Mouse (Mus musculus) neural tube, embryonic 11.5 days (tissue): ENCODE data around the gene Tnfrsf17. TPM values are rescaled to one million over a fixed set of nuclear protein-coding genes. Genes with fewer than 3 reads are reported as not detected.

ENCODE experiments used
- ATAC-seq: fragments of 200-750 bp; cut with Nextera tagmentation; 2 replicates; pipeline ENCODE4 v1.8.0; 2017; ENCODE audit warnings: moderate number of reproducible peaks, mild to moderate bottlenecking, moderate TSS enrichment, moderate library complexity; ENCODE audit not compliant: insufficient read depth, low FRiP score, low TSS enrichment
- DNase-seq: peaks from one replicate; pipeline ENCODE4 v3.0.0-alpha.2; 2015; ENCODE audit warnings: low spot score
- H3K27ac ChIP-seq: fragments of 300-500 bp; sonication (generic); 2 replicates; pipeline ENCODE4 v1.5.1; 2014; ENCODE audit warnings: low read depth, mild to moderate bottlenecking, low read length
- H3K27me3 ChIP-seq: fragments of 300-500 bp; sonication (generic); 2 replicates; pipeline ENCODE4 v1.6.1; 2014; ENCODE audit warnings: mild to moderate bottlenecking, low read length, mixed read lengths; ENCODE audit not compliant: control insufficient read depth, insufficient read depth
- H3K36me3 ChIP-seq: fragments of 300-500 bp; sonication (generic); 2 replicates; pipeline ENCODE4 v1.6.1; 2014; ENCODE audit warnings: mild to moderate bottlenecking, low read length, moderate library complexity, mixed read lengths; ENCODE audit not compliant: control insufficient read depth, insufficient read depth
- H3K4me1 ChIP-seq: fragments of 300-500 bp; sonication (generic); 2 replicates; pipeline ENCODE4 v1.6.1; 2014; ENCODE audit warnings: low read length, mixed read lengths; ENCODE audit not compliant: control insufficient read depth, insufficient read depth
- H3K4me2 ChIP-seq: fragments of 300-500 bp; sonication (generic); 2 replicates; pipeline ENCODE4 v1.6.1; 2014; ENCODE audit warnings: low read depth, mild to moderate bottlenecking, moderate library complexity
- H3K4me3 ChIP-seq: fragments of 300-500 bp; sonication (generic); 2 replicates; pipeline ENCODE4 v1.5.1; 2014; ENCODE audit warnings: low read depth, low read length
- H3K9ac ChIP-seq: fragments of 300-500 bp; sonication (generic); 2 replicates; pipeline ENCODE4 v1.6.1; 2014; ENCODE audit warnings: mild to moderate bottlenecking, low read length
- H3K9me3 ChIP-seq: fragments of 300-500 bp; sonication (generic); 2 replicates; pipeline ENCODE4 v1.6.1; 2016; ENCODE audit warnings: low read length; ENCODE audit not compliant: control insufficient read depth
- WGBS: fragments of 180-500 bp; shearing (Covaris S2); extraction: QIAGEN DNeasy Blood & Tissue Kit; methylation state at CpG from one replicate; pipeline ENCODE4 v1.1.7; 2014; 5-methylcytosine and 5-hydroxymethylcytosine counted together
- polyA plus RNA-seq: library from polyadenylated mRNA; unstranded; fragments of >200 nt; fragmentation: Nextera tagmentation; extraction: Ambion mirVana; gene quantifications from 2 replicates; pipeline ENCODE4 v1.2.1, GENCODE M21; 2014

Tnfrsf17 gene
- polyA plus RNA-seq = not detected in 2 replicates

DNA sequence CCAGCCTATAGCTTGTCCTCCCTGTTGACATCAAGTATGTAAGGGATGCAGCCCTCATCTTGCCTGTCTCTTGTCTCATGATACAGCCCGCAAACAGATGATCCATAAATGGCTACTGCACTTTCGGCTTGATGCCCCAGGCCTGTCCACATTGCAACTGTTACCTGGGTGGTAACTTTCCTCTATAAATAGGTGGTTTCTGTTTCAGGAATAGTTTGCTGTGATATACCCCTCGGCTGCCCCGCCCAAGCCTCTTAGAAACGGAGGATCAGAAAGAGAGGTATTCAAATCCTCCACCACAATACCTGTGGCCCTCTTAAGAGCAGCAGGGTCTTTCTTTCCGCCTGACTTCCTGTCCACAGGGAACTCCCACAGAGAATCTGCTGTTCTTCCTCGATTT lies at the start of gene Tnfrsf17:
Gene Tnfrsf17, plus strand, starts transcription at position 301 of the 400 bp plus-strand sequence.
- WGBS = 78% methylated on average over 7 of the region's 7 CpGs
- H3K36me3 ChIP-seq = no peaks in the 10 kb centered on the region
- no peak within 1 kb of the TSS for H3K4me3 ChIP-seq
- H3K27me3 ChIP-seq = no peaks in the 10 kb centered on the region
- H3K27ac ChIP-seq = no peak within 1 kb of the TSS
- H3K9ac ChIP-seq = no peak within 1 kb of the TSS
- no peak within 1 kb of the TSS for H3K4me2 ChIP-seq
- DNase-seq = no peak
- H3K4me1 ChIP-seq = no peaks in the 10 kb centered on the region
- ATAC-seq = no peak
- H3K9me3 ChIP-seq = no peaks in the 10 kb centered on the region

DNA sequence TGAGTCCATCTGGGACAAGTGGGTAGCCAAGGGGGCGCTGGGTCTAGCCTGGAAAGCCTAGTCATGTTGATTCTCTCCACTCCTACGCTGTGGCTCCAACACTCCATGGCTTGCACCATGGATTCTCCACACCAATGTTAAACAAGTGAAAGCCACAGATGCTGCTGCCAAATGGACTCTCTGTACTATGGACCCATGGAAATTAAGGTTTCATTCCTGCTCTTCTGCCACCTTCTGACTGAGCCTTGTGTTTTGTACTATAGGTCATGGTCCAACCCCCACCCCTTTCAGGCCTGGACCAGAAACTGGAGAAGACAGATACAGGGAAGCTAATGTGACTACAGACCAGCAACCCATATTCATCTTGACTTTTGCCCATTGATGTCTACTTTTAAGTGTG lies 47.1 kb upstream of the Tnfrsf17 start:
- no peak overlapping the region for H3K4me2 ChIP-seq
- no peak overlapping the region for H3K9ac ChIP-seq
- no peaks in the 10 kb centered on the region for H3K36me3 ChIP-seq
- 84% methylated on average over 2 of the region's 2 CpGs for WGBS
- no peak overlapping the region for H3K27ac ChIP-seq
- DNase-seq (no peak), ATAC-seq (no peak)
- no peaks in the 10 kb centered on the region for H3K9me3 ChIP-seq
- H3K4me3 ChIP-seq = no peak overlapping the region
- no peaks in the 10 kb centered on the region for H3K27me3 ChIP-seq
- H3K4me1 ChIP-seq = no peaks in the 10 kb centered on the region

DNA sequence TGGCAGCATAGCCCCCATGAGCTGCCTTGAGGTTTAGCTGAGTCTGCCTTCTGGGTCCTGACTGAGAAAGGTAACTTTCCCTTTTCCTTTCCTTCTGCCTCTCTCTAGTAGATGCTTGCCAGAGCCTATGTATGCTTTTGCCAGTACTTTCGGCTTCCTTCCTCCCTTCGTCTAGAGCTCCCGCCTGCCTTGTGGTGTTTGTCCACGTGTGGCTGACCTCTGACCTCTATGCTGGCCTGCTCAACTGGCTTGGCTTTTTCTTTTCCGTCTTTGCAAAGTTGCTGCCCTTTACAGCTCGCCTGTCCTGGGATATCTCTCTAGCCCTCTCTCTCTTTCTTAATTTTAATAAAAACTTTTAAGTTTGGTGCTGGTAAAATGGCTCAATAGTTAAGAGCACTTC lies 43.8 kb upstream of the Tnfrsf17 start:
- ATAC-seq = no peak
- Histone ChIP-seq H3K4me3 (no peak overlapping the region), H3K27me3 (no peaks in the 10 kb centered on the region), H3K4me1 (no peaks in the 10 kb centered on the region), H3K9me3 (no peaks in the 10 kb centered on the region), H3K27ac (no peak overlapping the region), H3K9ac (no peak overlapping the region), H3K36me3 (no peaks in the 10 kb centered on the region), H3K4me2 (no peak overlapping the region)
- 50% methylated on average over 6 of the region's 6 CpGs for WGBS
- DNase-seq = no peak

GRCm38 (mm10) chr16:11270642-11271041 lies 43.0 kb upstream of the Tnfrsf17 start:
- DNase-seq (no peak), ATAC-seq (no peak)
- no peaks in the 10 kb centered on the region for H3K9me3 ChIP-seq
- no peak overlapping the region for H3K27ac ChIP-seq
- WGBS = 93% methylated on average over 2 of the region's 2 CpGs
- H3K9ac ChIP-seq = no peak overlapping the region
- H3K36me3 ChIP-seq = no peaks in the 10 kb centered on the region
- H3K4me2 ChIP-seq = no peak overlapping the region
- no peaks in the 10 kb centered on the region for H3K27me3 ChIP-seq
- no peak overlapping the region for H3K4me3 ChIP-seq
- no peaks in the 10 kb centered on the region for H3K4me1 ChIP-seq

DNA sequence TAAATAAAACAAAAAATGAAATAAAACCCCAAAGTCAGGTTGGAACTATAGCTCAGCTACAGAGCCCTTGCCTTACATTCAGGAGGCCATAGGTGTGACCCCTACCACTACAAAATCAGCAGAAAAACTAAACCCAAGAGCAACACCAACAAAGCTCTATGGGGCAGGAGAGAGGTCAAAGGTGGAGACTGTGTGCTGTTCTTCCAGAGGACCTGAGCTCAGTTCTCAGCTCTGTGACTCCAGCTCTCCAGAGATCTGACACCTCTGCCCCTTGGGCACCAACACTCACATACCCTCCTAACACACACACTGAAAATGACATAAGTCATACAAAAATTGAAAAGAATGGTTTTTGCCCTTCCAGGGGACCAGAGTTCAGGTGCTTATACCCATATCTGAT lies 42.5 kb upstream of the Tnfrsf17 start:
- H3K4me3 ChIP-seq = no peak overlapping the region
- H3K9me3 ChIP-seq = no peaks in the 10 kb centered on the region
- DNase-seq (no peak), ATAC-seq (no peak)
- H3K27me3 ChIP-seq = no peaks in the 10 kb centered on the region
- no peak overlapping the region for H3K9ac ChIP-seq
- H3K4me2 ChIP-seq = no peak overlapping the region
- H3K4me1 ChIP-seq = no peaks in the 10 kb centered on the region
- no peak overlapping the region for H3K27ac ChIP-seq
- H3K36me3 ChIP-seq = no peaks in the 10 kb centered on the region

- Histone ChIP-seq H3K9ac (no peak overlapping the region), H3K4me3 (no peak overlapping the region), H3K4me1 (no peaks in the 10 kb centered on the region), H3K36me3 (no peaks in the 10 kb centered on the region), H3K27me3 (no peaks in the 10 kb centered on the region), H3K9me3 (no peaks in the 10 kb centered on the region), H3K4me2 (no peak overlapping the region), H3K27ac (no peak overlapping the region)
- ATAC-seq (no peak), DNase-seq (no peak)
- 33% methylated on average over 3 of the region's 3 CpGs for WGBS
Measured at GRCm38 (mm10) chr16:11276888-11277287, 36.7 kb upstream of the Tnfrsf17 start.

DNA sequence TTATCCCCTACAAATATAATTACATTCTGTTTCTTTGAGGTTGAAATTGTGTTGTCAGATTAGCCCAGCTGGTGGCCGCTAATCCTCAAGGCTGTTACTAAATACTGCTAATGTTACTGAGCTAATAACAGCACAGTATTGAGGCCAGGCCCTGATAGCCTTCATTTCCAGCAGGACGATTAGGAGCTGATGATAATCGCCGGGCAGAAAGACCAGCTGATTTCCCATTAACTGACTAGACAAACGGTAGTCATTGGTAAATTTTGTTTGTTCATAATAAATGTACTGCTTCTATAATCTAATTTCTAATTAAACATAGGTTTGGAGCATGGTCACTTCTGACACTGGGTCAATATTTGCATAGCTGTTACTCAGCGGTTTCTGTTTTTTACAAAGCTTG lies 34.8 kb upstream of the Tnfrsf17 start:
- Histone ChIP-seq H3K4me1 (no peaks in the 10 kb centered on the region), H3K27me3 (no peaks in the 10 kb centered on the region), H3K36me3 (no peaks in the 10 kb centered on the region), H3K9me3 (no peaks in the 10 kb centered on the region), H3K4me3 (no peak overlapping the region), H3K9ac (no peak overlapping the region), H3K27ac (no peak overlapping the region), H3K4me2 (no peak overlapping the region)
- 81% methylated on average over 6 of the region's 6 CpGs for WGBS
- DNase-seq (no peak), ATAC-seq (no peak)

GRCm38 (mm10) chr16:11282655-11283232 lies 30.9 kb upstream of the Tnfrsf17 start:
- Histone ChIP-seq H3K9ac (no peak overlapping the region), H3K27ac (no peak overlapping the region), H3K4me1 (no peaks in the 10 kb centered on the region), H3K36me3 (no peaks in the 10 kb centered on the region), H3K9me3 (no peaks in the 10 kb centered on the region), H3K4me2 (no peak overlapping the region), H3K27me3 (no peaks in the 10 kb centered on the region), H3K4me3 (no peak overlapping the region)
- DNase-seq = no peak
- ATAC-seq = no peak
- WGBS = 85% methylated on average over 5 of the region's 5 CpGs

GRCm38 (mm10) chr16:11284881-11285280 lies 28.7 kb upstream of the Tnfrsf17 start:
- 94% methylated on average over 2 of the region's 2 CpGs for WGBS
- Histone ChIP-seq H3K4me2 (no peak overlapping the region), H3K9me3 (no peaks in the 10 kb centered on the region), H3K27ac (no peak overlapping the region), H3K36me3 (no peaks in the 10 kb centered on the region), H3K9ac (no peak overlapping the region), H3K27me3 (no peaks in the 10 kb centered on the region), H3K4me3 (no peak overlapping the region), H3K4me1 (no peaks in the 10 kb centered on the region)
- ATAC-seq (no peak), DNase-seq (no peak)
